Mouse (Mus musculus) spleen, adult 12 weeks (tissue): ENCODE data around the gene Palm3.
A peak's percentile ranks its signal among the peaks of the same experiment; 100 is the strongest.
"Not testable (repeated sequence)": the region's sequence is repeated elsewhere in the genome, so short reads cannot be mapped to it uniquely, and the experiment has no call there.

Experiments used
- DNase-seq: peaks from one replicate; pipeline ENCODE4 v3.0.0; 2022; ENCODE audit warnings: low spot score

Gene Palm3

DNA sequence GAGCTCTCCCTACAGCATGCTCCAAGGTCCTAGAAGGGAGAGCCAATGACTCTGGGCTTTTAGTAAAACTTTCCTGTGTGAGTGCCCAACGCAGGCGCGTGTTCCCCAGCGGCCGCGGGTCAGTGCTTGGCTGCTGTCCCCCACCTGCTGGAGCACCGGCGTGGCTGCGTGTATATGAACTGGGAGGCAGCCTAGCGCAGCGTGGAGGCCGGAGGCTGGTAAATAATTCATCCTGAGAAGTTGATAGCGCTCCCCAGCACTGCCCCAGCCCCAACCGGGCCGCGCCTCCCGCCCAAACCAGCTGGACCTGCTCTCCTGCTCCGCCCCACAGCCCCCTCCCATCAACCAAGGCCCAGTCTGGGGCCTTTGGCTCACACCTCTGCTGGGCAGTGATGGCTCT is at the start of gene Palm3:
Palm3 (plus strand) TSS at position 376 of the 400 bp plus-strand sequence.
- DNase-seq: no peak

DNA sequence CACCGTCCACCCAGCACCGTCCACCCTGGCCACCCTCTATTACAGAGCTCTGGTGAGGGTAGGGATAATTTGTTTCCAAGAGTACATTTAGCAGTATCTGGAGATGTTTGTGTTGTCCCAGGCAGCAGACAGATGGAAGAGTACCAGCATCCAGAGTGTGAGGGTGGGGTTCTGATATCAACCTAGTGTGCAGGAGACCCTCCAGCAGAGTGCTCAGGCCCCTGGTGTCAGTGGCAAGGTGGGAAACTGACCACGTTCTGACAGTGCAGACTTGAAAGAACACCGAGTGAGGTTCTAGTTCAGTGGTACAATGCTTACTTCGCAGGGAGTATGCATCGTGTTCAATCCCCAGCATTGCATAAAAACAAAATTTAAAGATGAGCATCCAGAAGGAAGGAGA is 49.6 kb upstream of the Palm3 start:
- DNase-seq: no peak

DNA sequence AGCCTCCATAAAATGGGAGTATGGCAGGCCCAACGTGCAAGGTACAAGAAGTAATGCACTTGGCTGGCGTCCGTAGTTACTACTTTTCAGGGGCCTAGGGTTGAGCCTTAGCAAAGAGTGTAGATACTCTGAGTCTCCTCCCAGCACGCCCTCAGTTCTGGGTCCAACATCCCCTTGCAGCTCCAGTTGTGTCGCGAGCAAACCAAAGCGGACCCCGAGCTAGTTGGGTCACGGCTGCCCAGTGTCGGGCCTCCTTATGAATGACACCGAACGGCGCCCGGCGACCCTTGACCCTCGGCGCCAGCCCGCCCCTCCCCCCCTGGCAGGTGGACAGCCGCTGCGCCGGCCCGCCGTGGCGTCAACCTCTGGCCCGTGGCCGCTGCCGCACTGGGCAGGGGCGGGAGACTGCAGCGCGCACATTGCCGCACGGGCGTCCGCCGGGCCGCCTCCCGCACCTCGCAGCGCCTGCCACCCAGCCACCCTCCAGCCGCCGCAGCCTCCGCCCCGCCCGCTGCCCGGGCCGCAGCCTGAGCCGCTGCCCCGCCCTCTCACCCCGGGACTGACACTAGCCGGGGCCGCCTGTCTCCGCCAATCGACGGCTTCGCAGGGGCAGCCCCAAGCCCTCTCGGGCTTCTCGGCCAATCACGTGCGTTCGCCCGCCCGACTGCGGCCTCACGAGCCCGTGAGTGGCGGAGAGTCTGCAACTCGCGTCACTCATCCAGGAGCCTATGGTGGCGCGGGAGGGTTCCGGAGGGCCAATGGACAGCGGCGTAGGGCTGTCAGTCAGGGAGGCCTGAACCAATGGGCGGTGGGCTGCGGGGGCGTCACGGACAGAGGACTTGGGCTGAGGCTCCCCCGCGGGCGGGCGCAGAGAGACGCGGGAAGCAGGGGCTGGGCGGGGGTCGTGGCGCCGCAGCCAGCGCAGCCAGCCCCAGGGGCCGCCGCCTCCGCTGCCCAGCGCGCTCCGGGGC is 48.8 kb upstream of the Palm3 start, which contains the start of gene Prkaca:
Prkaca (plus strand) TSS at position 844 of the 971 bp plus-strand sequence.
- DNase-seq: peak; percentile 95

DNA sequence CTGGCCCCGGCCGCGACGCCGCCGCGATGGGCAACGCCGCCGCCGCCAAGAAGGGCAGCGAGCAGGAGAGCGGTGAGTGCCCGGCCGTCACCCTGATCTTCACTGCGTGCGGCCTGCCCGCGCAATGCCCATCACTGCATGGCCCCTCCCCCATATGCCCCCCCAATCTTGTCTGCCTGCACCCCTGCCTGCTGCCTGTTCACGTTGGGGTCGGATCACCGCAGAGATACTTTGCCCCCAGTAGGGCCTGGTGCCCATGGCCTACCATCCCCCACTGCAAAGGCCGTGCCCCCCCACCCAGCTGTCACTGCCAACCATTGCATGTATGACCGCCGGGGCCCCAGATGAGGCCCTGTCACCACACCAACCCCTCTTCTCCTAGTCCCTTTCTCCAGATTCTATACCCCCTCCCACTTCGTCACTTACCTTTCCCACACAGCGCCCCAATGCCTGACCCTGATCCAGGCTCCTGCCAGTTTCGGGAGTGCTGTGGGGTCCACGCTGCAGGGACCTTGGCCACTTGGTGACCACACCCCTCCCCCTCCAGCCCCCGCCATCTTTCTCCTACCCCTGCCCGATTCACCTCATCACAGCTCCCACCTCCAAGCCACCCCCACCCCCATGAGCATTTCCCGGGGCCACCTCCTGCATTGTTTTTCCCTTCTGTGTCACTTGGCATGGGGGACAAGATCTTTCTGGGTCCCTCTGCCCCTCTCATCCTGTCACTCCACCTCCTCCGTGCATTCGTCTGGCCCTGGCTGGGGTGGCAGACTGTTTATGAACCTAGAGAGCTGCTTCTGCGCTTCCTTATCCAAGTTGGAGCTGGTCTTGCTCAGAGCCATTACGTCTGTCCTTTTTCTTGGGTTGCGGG is 47.9 kb upstream of the Palm3 start:
- DNase-seq: no peak

DNA sequence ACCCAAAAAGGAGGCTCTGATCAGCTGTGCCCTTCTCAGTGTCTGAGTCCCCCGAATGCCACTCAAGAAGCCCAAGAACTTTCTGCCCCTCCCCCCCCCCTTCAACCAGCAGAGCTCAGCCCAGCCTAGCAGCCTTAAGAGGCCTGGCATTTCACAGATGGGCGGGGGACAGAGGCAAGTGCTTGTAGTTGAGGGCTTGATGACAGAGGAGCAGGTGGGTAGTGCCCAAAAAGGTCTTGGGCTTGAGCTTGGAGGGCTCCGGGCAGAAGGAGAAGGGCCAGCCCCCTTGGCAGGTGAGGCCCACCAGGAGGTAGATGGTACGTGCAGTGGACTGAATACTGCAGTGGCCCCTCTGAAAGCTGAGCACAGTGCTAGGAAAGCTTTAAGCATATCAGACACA is 46.8 kb upstream of the Palm3 start:
- no peak for DNase-seq

DNA sequence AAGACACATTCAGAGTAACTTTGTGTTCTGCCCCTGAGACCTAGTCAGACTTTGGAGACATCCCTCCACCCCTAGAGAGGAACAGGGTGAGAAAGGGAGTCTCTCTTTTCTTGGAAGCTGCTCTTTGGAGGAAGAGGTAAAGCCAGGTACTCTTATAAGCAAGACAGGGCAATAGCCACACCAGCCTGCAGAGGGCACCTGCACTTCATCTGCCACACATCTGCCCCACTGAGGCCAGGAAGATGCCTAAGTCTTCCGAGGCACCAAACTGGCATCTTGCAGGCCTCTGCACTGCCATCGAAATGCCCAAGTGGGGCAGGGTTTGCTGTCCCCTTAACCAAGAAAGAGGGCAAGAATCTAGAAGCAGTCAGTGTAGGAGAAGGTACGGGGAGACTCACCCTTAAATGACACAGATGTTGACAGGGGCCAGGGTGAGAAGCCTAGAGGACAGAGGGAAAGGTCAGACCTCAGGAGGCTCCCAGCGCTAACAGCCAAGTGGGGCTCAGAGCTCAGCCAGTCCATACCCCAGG is 45.1 kb upstream of the Palm3 start:
- DNase-seq: no peak

DNA sequence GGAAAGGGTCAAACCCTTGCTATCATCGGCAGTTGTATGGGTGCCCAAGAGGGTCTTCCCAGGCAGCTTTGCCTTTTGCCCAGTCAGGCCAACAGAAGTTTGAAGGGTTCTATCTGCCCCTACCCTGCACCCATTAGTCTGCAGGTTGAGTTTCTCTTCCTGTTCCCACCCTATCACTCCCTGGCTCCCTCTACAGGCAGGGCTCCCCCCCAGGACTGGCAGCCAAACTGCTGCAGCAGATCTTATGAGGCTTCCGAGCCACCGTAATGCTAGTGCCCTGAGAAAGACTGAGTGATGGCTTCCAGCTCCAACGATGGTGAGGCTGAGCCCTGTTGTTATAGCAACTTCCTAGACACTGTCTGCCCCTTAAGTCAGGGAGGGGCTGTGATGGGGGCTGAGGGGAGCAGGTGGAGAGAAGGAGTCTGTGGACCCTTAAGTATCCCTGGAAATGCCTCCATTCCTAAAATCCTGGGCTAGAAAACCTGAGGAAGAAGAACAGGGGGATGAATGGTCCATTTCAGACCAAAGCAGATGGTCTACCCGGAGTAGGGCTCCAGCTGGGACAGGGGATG is 44.4 kb upstream of the Palm3 start:
- no peak for DNase-seq

DNA sequence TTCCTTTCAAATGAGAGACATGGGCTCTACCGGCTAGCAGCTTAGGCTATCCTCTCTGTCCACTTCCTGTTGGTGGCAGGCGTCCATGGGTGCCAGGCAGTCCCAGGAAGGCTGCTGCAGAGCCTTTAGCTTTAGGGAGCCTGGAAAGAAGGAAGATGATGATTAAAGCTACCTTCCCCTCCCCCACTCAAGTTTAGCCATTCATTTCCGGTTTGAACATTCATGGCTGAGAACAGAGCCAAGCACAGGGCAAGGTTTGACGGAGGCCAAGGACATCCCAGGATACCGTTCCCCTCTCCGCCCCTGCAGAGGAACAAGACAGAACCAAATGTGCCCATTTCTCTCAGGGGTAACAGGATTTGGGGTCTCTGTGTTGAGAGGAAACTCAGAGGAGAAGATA is 43.6 kb upstream of the Palm3 start:
- no peak for DNase-seq

DNA sequence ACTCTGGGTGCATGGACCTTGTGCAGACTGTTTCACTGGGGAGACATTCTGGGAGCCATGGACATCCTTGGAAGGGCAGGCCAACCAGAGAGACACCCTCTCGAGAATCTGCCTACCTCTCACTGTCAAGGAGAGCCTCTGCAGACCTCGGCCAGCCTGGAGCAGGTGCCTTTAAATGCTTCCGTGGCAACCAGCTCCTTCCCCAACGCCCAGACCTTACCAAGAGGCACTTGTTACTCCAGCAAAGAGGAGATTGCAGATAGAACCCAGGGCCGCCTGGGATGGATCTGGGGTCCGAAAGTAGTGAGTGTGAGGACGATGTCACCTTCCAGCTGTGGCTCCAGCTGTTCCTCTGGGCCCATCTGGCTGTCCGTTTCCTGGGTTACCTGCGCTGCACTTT is 43.1 kb upstream of the Palm3 start:
- DNase-seq: no peak

DNA sequence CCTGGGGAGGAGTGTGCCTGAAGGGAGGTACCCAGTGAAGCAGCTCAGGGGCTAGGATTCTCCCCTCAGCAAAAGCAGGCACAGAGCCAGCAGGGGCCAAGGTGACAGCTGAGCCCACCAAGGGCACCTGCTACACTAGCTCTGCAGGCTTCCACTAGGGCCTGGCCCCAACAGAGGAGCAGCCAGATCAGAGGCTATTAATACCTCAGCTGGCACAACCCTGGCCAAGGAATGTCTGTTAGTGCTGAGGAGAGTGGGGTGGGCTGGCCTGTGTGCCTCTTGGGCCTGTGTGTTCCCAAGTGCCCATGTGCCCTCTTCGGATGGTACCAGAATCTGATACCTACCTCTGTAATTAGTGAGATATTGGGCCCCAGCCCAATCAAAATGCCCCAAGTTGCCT is 41.0 kb upstream of the Palm3 start:
- DNase-seq: no peak

DNA sequence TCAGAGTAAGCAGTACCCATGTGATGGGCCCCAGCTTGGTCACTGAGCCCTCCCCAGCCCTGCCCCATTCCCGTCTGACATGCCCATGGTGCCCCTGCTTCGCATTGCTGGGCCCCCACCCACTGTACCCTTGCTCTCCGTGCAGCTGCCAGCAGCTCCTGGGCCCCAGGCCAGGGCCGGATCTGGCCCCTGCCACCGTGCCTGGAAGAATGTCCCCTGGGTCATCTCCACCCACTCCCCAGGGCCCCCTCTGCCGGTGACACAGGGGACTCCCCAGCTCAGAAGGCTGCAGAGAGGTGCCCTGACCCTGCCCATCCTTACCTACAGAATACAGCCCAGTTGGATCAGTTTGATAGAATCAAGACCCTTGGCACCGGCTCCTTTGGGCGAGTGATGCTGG is 40.4 kb upstream of the Palm3 start:
- no peak for DNase-seq

DNA sequence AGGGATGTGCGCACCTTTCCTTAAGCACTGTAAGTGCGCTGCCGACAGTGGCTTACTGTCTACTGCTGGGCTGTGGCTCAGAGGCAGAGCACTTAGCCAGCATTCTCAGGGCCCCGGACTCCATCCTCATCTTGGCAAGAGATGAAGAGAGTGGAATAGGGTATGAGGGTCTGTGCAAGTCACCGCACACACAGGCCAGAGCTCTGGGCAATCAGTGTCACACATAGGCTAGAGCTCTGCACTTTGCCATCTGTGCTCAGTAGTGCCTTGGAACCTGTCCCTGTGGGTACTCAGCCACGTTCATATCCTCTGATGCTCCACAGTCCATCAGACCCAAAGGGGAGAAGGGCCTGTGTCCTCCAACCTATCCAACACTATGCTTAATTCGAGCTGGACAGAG is 39.7 kb upstream of the Palm3 start:
- no peak for DNase-seq

DNA sequence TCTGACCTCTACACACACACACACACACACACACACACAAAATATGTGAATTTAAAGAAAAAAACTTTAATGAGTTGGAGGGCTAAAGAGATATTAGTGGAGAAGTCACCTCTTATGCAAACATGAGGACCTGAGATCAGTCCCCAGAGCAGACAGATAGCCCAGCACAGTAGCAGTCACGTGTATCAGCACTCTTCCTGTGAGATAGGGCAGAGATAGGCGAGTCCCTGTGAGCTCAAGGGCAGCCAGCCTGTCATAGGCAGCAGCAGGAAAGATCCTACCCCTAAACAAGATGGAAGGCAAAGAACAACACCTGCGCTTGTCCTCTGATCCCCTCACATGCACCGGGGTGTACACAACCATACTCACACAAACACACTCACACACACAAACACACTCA is 38.8 kb upstream of the Palm3 start:
- no peak for DNase-seq

DNA sequence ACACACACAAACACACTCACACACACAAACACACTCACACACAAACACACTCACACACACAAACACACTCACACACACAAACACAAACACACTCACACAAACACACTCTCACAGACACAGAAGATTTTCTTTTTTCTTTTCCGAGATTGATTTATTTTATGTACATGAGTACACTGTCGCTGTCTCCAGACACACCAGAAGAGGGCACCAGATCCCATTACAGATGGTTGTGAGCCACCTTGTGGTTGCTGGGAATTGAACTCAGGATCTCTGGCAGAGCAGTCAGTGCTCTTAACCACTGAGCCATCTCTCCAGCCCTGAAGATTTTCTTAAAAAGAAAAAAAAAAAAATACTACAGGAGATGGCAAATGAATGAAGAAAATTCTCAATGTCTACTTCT is 38.0 kb upstream of the Palm3 start:
- not testable (repeated sequence) for DNase-seq

DNA sequence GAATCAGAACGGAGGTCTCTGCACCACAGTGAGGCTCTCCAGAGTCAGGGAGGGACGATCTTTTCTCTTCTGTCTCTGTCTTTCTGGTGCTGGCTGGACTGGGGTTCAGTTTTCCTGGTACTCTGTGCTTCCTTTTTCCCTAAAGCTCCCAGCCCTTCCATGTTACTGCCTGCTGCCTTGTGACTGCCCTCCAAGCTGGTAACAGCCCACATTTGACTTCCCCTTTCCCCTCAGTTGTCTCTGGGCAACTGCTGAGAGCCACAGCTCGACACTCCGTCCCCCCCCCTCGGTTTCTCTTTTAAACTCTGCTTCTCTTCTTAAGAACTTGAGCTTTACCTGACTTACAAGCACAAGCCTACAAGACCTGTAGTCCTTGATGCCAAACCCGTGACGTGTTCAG is 32.0 kb upstream of the Palm3 start:
- DNase-seq: no peak

DNA sequence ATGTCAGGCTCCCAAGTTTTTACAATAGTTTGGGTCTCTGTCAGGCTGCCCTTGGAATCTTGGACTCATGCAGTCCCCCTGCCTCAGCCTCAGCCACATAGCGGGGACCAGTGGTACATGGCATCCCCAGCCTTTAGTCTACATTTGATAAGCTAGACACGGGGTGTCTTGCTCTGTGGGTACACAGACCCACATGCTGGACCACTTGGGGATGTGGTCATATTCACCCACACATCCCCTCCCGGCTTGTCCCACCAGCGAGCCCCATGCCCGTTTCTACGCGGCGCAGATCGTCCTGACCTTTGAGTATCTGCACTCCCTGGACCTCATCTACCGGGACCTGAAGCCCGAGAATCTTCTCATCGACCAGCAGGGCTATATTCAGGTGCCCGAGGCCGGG is 31.1 kb upstream of the Palm3 start:
- DNase-seq: no peak

DNA sequence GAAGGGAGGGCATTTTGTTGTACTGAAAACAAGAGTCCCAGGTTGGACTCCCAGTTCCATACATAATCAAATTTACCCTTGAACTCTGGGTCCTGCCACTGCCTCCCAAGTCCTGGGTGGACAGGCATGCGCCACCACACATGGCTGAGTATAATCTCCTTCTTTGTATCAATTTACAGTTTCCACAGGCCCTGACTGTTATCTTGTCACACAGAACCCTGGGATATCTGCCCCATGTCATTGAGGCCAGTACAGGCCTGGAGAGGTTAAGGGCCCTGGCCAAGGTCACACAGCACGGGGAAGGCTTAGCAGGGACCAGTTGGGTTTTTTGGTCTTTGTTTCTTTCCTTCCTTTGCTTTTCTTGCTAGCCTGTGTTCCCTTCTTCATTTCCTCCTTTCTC is 28.8 kb upstream of the Palm3 start:
- DNase-seq: no peak

DNA sequence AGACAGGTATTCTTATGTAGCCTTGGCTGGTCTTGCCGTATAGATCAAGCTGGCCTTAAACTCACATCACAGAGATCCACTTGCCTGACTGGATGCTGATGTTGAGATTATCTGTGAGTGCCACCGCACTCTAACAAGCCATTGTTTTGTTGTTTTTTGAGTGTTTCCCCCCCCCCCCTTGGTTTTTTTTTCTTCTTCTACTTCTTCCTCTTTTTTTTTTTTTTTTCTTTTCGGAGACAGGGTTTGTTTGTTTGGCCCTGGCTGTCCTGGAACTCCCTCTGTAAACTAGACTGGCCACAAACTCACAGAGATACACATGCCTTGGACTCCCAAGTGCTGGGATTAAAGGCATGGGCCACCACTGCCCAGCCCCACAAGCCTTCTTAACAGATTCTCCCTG is 27.2 kb upstream of the Palm3 start:
- DNase-seq: no peak

DNA sequence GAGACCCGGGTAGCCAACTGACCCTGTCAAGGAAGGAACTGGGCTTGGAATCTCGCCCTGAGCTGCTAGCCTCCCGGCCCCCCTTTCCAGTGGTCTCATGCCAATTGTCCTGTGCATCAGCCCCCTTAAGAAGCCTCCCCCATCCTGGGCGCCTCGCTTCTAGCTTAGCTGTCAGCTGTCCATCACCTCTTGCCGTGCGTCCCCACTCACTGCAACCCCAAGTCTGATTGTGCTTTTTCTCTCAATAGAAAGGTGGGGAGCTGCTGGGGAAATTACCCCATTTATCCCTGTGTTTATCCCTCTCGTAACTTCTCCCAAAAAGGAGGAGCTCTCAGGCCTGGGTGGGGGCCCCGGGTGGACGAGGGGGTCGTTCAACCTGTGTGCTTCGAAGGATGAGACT is 25.3 kb upstream of the Palm3 start:
- no peak for DNase-seq

DNA sequence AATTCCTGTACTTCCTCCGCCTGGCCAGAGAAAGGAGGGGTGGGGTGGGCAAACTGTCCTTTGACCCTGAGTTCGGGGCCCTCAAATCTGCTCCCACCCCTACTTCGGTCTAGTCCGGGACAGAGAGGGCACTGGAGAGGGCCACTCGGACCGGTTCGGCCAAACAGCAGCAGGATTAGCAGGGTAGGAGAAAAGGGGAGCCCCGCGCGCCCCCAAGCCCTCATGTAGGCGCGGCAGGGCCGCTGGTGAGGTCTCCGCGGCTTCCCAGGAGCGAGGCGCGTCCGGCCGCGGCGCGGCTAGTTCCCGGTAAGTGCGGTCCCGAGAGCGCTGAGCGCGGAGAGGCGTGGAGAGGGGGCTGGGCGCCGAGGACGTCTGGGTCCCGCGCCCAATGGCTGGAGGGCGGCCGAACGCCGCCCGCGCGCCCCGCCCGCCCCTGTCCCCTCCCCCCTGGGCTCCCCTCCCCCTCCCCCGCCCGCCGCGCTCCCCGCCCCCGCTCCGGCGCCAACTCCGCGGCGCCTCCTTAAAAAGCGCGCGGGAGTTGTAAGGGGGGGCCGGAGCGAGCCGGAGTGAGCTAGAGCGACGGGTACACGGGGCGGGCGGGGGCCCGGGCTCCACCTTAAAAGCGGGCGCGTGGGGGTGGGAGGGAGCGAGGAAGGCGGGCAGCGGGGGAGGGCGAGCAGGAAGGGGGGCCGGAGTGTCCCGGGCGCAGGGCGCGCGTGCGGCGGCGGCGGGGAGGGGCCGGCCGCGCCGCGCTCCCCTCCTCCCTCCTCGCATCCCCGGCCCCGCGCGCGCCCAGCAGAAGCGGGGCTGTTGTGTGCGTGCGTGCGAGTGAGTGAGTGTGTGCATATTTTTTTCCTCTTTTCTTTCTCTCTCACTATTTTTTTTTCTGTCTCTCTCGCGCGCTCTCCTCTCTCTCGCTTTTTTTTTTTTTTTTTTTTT is 24.4 kb upstream of the Palm3 start:
- peak; percentile 72 for DNase-seq

DNA sequence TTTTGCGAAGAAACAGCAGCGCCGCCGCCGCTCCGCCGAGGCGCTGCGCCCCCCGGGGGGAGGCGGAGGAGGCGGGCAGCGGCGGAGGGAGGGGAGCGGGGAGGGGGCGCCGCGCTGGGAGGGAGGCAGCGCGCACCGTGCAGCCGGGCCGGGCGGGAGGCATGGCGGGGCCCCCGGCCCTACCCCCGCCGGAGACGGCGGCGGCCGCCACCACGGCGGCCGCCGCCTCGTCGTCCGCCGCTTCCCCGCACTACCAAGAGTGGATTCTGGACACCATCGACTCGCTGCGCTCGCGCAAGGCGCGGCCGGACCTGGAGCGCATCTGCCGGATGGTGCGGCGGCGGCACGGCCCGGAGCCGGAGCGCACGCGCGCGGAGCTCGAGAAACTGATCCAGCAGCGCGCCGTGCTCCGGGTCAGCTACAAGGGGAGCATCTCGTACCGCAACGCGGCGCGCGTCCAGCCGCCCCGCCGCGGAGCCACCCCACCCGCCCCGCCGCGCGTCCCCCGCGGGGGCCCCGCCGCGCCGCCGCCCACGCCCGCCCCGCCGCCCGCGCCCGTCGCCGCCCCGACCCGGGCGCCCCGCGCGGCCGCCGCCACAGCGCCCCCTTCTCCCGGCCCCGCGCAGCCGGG is 23.6 kb upstream of the Palm3 start, which contains the start of gene Samd1:
Samd1 (plus strand) TSS at position 162 of the 631 bp plus-strand sequence.
- DNase-seq: no peak
